Mouse (Mus musculus) cerebellum, adult 2 months (tissue): Measurements from ENCODE around the gene Atf7ip.

Experiments used
- CTCF ChIP-seq: fragments of 200-500 bp; IDR thresholded peaks from 2 replicates; pipeline ENCODE4 v1.5.1; 2011; ENCODE audit warnings: low read depth, mild to moderate bottlenecking, control low read depth, low read length, moderate library complexity, borderline replicate concordance; ENCODE audit not compliant: insufficient read depth
- POLR2A ChIP-seq: fragments of 200-500 bp; IDR thresholded peaks from 2 replicates; pipeline ENCODE4 v1.6.1; 2011; ENCODE audit warnings: low read length, control low read depth, borderline replicate concordance; ENCODE audit not compliant: insufficient read depth

DNA sequence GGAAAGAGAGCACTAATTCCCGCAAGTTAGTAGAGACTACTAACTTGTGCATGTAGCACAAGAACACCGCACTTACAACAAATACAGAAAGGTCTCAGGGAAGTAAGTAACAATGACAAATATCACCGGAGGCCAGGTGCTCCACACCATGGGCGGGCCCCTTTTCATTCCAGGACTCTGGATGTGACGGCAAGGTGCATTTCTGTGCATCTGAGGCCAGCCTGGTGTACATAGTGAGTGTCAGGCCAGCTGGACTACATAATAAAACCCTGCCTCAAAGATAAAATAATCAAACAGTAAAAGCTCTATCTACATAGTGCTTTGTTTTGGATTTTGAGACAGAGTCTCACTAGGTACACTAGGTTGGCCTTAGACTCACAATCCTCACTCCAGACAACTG is 123.7 kb downstream of the Atf7ip start:
- TF ChIP-seq CTCF (no peak), POLR2A (no peak)
